Mouse (Mus musculus): ENCODE measurements at regions not wholly inside any gene's neighbourhood (a gene's known extent, or its start where the extent isn't known, plus 50 kb on each side); places are given as distances from the start of the nearest gene placed in this dataset.

DNA sequence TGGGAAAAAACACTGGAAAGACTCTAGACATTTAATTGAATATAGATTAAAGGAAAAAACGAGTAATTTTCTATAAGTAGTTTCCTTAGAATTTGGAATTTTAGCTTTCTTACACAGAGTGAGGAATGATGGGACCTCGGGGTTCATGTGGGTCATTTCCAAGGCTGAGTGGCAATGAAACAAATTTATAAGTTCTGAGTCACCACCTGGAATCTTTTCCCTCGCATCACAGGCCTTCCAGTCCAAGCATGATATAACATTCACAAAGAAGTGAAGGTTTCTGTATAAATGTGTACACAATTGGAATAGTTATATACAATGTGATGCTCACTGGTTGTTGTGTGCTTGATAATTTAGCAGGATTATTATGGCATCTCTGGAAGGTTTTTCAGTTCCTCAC lies 227.3 kb downstream of the Fat4 start:
- Histone ChIP-seq H3K36me3 (ENCODE audit: control insufficient read depth, insufficient read depth, low read length) (no peaks in the 10 kb centered on the region), H3K27ac (ENCODE audit: control insufficient read depth, insufficient read depth, low read depth, low read length) (no peak overlapping the region), H3K4me3 (ENCODE audit: control insufficient read depth, low read depth, low read length) (no peak overlapping the region), H3K27me3 (ENCODE audit: control insufficient read depth, insufficient read depth, low read length) (no peaks in the 10 kb centered on the region), H3K4me1 (ENCODE audit: control insufficient read depth, insufficient read depth, low read length) (no peaks in the 10 kb centered on the region)
- TF ChIP-seq POLR2A (IDR thresholded peaks at IDR 0.05; ENCODE audit: control insufficient read depth, low read depth, low read length) (no peak), CTCF (IDR thresholded peaks at IDR 0.05; ENCODE audit: control insufficient read depth, insufficient read depth, insufficient replicate concordance, low read depth, low read length) (no peak)

- no peaks in the 10 kb centered on the region for H3K4me1 ChIP-seq (ENCODE audit: control insufficient read depth, insufficient read depth, low read length)
- TF ChIP-seq POLR2A (IDR thresholded peaks at IDR 0.05; ENCODE audit: control insufficient read depth, low read depth, low read length) (no peak), CTCF (IDR thresholded peaks at IDR 0.05; ENCODE audit: control insufficient read depth, insufficient read depth, insufficient replicate concordance, low read depth, low read length) (no peak)
- H3K4me3 ChIP-seq (ENCODE audit: control insufficient read depth, low read depth, low read length), result no peak overlapping the region
- no peaks in the 10 kb centered on the region for H3K27me3 ChIP-seq (ENCODE audit: control insufficient read depth, insufficient read depth, low read length)
- no peak overlapping the region for H3K27ac ChIP-seq (ENCODE audit: control insufficient read depth, insufficient read depth, low read depth, low read length)
- no peaks in the 10 kb centered on the region for H3K36me3 ChIP-seq (ENCODE audit: control insufficient read depth, insufficient read depth, low read length)
Observed at GRCm38 (mm10) chr3:39114826-39115225, 228.1 kb downstream of the Fat4 start.

GRCm38 (mm10) chr3:39115441-39115840 lies 228.7 kb downstream of the Fat4 start:
- Histone ChIP-seq H3K4me3 (ENCODE audit: control insufficient read depth, low read depth, low read length) (no peak overlapping the region), H3K27me3 (ENCODE audit: control insufficient read depth, insufficient read depth, low read length) (no peaks in the 10 kb centered on the region), H3K4me1 (ENCODE audit: control insufficient read depth, insufficient read depth, low read length) (no peaks in the 10 kb centered on the region), H3K27ac (ENCODE audit: control insufficient read depth, insufficient read depth, low read depth, low read length) (no peak overlapping the region), H3K36me3 (ENCODE audit: control insufficient read depth, insufficient read depth, low read length) (no peaks in the 10 kb centered on the region)
- no peak for TF ChIP-seq POLR2A (IDR thresholded peaks at IDR 0.05; ENCODE audit: control insufficient read depth, low read depth, low read length)
- no peak for TF ChIP-seq CTCF (IDR thresholded peaks at IDR 0.05; ENCODE audit: control insufficient read depth, insufficient read depth, insufficient replicate concordance, low read depth, low read length)

DNA sequence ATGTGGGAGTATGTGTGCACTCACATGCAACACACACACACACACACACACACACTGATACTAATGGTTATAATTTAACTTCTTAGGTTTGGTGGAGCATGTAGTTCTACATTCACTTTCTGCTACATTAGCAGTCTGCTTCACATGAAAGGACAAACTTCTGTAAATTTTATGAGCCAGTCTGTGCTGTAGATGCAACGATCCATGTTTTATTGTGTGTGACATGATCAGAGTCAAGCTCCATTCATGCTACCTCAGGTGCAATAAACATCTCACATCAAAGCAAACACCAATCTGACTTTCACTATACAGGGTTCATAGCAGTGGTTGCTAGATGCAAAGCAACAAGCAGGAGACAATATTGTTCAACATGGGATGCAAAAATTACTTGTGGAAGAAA lies 235.5 kb downstream of the Fat4 start:
- Histone ChIP-seq H3K27me3 (ENCODE audit: control insufficient read depth, insufficient read depth, low read length) (no peaks in the 10 kb centered on the region), H3K4me1 (ENCODE audit: control insufficient read depth, insufficient read depth, low read length) (no peaks in the 10 kb centered on the region)
- no peak for TF ChIP-seq POLR2A (IDR thresholded peaks at IDR 0.05; ENCODE audit: control insufficient read depth, low read depth, low read length)
- no peak for TF ChIP-seq CTCF (IDR thresholded peaks at IDR 0.05; ENCODE audit: control insufficient read depth, insufficient read depth, insufficient replicate concordance, low read depth, low read length)

GRCm38 (mm10) chr3:39130532-39130931 lies 243.8 kb downstream of the Fat4 start:
- H3K36me3 ChIP-seq (ENCODE audit: control insufficient read depth, insufficient read depth, low read length), result no peaks in the 10 kb centered on the region
- no peaks in the 10 kb centered on the region for H3K4me1 ChIP-seq (ENCODE audit: control insufficient read depth, insufficient read depth, low read length)
- H3K27me3 ChIP-seq (ENCODE audit: control insufficient read depth, insufficient read depth, low read length), result no peaks in the 10 kb centered on the region
- TF ChIP-seq POLR2A (IDR thresholded peaks at IDR 0.05; ENCODE audit: control insufficient read depth, low read depth, low read length), result no peak
- no peak for TF ChIP-seq CTCF (IDR thresholded peaks at IDR 0.05; ENCODE audit: control insufficient read depth, insufficient read depth, insufficient replicate concordance, low read depth, low read length)
- no peak overlapping the region for H3K4me3 ChIP-seq (ENCODE audit: control insufficient read depth, low read depth, low read length)
- H3K27ac ChIP-seq (ENCODE audit: control insufficient read depth, insufficient read depth, low read depth, low read length), result no peak overlapping the region

More for the DNA sequence above, 235.5 kb downstream of the Fat4 start:
- no peak overlapping the region for H3K4me3 ChIP-seq (ENCODE audit: control insufficient read depth, low read depth, low read length)
- H3K27ac ChIP-seq (ENCODE audit: control insufficient read depth, insufficient read depth, low read depth, low read length), result no peak overlapping the region
- no peaks in the 10 kb centered on the region for H3K36me3 ChIP-seq (ENCODE audit: control insufficient read depth, insufficient read depth, low read length)

DNA sequence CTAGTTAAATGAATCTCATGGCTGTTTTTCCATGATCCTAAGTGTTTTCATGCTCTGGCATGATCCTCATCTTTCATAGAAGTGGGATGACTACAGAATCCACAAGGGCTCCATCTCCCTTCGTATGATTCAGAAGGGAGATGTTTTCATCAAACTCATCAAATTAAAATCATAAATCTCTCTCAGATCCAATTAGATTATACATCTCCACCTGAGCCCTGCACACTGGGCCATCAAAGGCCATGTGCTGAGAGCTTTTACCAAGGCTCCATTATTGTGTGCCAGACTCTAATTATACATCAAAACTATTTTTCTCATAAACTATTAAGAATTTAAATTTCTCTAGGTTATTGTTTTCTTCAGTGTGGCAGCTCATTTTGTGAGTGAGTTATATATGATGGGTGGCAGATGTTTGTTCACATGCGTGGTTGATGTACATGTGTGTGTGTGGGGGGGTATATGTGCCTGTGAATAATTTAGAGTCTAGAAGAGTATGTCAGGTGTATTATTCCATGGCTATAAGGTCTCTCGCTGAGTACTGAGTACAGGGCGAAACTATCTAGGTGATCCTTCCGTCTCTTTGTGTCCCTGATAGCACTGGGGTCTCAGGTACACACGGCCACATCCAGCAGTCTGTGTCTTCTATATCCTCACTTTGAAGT lies 278.4 kb downstream of the Fat4 start:
- Histone ChIP-seq H3K4me3 (ENCODE audit: control insufficient read depth, low read depth, low read length) (no peak overlapping the region), H3K36me3 (ENCODE audit: control insufficient read depth, insufficient read depth, low read length) (no peaks in the 10 kb centered on the region), H3K27me3 (ENCODE audit: control insufficient read depth, insufficient read depth, low read length) (no peaks in the 10 kb centered on the region), H3K27ac (ENCODE audit: control insufficient read depth, insufficient read depth, low read depth, low read length) (no peak overlapping the region), H3K4me1 (ENCODE audit: control insufficient read depth, insufficient read depth, low read length) (no peaks in the 10 kb centered on the region)
- TF ChIP-seq POLR2A (IDR thresholded peaks at IDR 0.05; ENCODE audit: control insufficient read depth, low read depth, low read length) (no peak), CTCF (IDR thresholded peaks at IDR 0.05; ENCODE audit: control insufficient read depth, insufficient read depth, insufficient replicate concordance, low read depth, low read length) (no peak)

- Histone ChIP-seq H3K4me1 (ENCODE audit: control insufficient read depth, insufficient read depth, low read length) (no peaks in the 10 kb centered on the region), H3K36me3 (ENCODE audit: control insufficient read depth, insufficient read depth, low read length) (no peaks in the 10 kb centered on the region), H3K4me3 (ENCODE audit: control insufficient read depth, low read depth, low read length) (no peak overlapping the region), H3K27ac (ENCODE audit: control insufficient read depth, insufficient read depth, low read depth, low read length) (no peak overlapping the region), H3K27me3 (ENCODE audit: control insufficient read depth, insufficient read depth, low read length) (no peaks in the 10 kb centered on the region)
- TF ChIP-seq POLR2A (IDR thresholded peaks at IDR 0.05; ENCODE audit: control insufficient read depth, low read depth, low read length) (no peak), CTCF (IDR thresholded peaks at IDR 0.05; ENCODE audit: control insufficient read depth, insufficient read depth, insufficient replicate concordance, low read depth, low read length) (no peak)
Observed at GRCm38 (mm10) chr3:39182646-39183045, 295.9 kb downstream of the Fat4 start.

All from testis, adult 2 months (tissue).